Mouse (Mus musculus) megakaryocyte, embryonic 14.5 days (primary cell): Measurements from ENCODE around the gene Naaa.

Experiments
- FLI1 ChIP-seq: IDR thresholded peaks from 2 replicates; pipeline ENCODE4 v1.6.1; 2012; ENCODE audit warnings: low read length, inconsistent platforms, mixed read lengths
- GATA1 ChIP-seq: IDR thresholded peaks from 3 replicates; pipeline ENCODE4 v1.6.1; 2012; ENCODE audit warnings: mixed read lengths, low read length, inconsistent platforms, borderline replicate concordance

DNA sequence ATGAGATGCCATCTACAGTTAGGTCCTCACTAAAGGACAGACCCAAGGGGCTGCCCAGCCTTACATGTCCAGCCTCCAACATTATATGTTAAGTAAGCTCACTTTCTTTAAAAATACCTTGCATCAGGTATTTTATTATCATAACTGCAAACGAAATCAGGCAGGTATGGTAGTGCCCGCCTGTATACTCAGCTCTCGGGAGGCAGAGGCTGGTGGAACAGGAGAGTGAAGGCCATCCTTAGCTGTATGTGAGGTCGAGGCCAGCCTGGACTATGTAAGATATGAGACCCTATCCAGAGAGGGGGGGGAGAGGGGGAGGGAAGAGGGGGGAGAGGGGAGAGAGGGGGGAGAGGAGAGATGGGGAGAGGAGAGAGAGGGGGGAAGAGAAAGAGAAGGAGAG is 44.6 kb downstream of the Naaa start:
- TF ChIP-seq GATA1 (no peak), FLI1 (no peak)
